Mouse (Mus musculus) myocyte (in vitro differentiated cells): ENCODE data around the gene Clstn3.

Experiments used
- E2F4 ChIP-seq: IDR thresholded peaks from one replicate; pipeline ENCODE4 v1.6.1; 2011; ENCODE audit warnings: mild to moderate bottlenecking, control low read depth, moderate library complexity; ENCODE audit not compliant: insufficient read depth
- MAX ChIP-seq: IDR thresholded peaks from one replicate; pipeline ENCODE4 v1.6.1; 2011; ENCODE audit warnings: low read depth, mild to moderate bottlenecking, control low read depth
- MYOG ChIP-seq, 3 experiments: IDR thresholded peaks; one replicate each; pipeline ENCODE4 v1.6.1; 2011; ENCODE audit warnings: control low read depth in 2 of 3, low read depth in 2 of 3, mild to moderate bottlenecking in 2 of 3; ENCODE audit not compliant: insufficient read length in 2 of 3, control insufficient read depth in 1 of 3, insufficient read depth in 1 of 3
- POLR2A ChIP-seq: IDR thresholded peaks from one replicate; pipeline ENCODE4 v1.6.1; 2011; ENCODE audit warnings: low read depth, mild to moderate bottlenecking, control low read depth, moderate library complexity; ENCODE audit not compliant: insufficient read length
- POLR2AphosphoS2 ChIP-seq: IDR thresholded peaks from one replicate; pipeline ENCODE4 v1.6.1; 2011; ENCODE audit warnings: low read depth, control low read depth; ENCODE audit not compliant: insufficient read length
- USF1 ChIP-seq: IDR thresholded peaks from one replicate; pipeline ENCODE4 v1.6.1; 2011; ENCODE audit warnings: low read depth, mild to moderate bottlenecking, control low read depth, moderate library complexity

DNA sequence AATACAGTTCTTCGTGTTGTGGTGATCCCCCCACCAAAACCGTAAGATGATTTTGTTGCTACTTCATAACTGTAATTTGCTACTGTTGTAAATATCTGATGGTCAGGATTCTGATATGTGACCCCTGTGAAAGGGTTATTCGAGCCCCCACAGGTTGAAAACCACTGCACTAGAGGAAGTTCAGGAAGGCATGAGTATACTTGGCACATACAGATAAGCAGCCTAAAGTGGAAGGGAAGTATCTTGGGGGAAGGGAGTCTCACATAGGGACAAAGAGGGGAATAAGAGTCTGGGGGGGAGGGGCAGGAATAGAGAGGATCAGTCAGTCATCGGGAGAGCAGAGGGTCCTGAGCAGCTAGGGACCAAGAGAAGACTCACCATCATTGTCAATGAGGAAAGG is 5.2 kb downstream of the Clstn3 start:
- TF ChIP-seq POLR2A (no peak), E2F4 (no peak), MYOG (IDR thresholded peaks at IDR 0.05; ENCODE audit: control insufficient read depth in 1 of 3, insufficient read depth in 1 of 3, insufficient read length in 2 of 3, low read depth in 2 of 3) (no peak), MAX (no peak), POLR2AphosphoS2 (no peak), USF1 (no peak)
